Mouse (Mus musculus): ENCODE measurements around the gene Zmynd15. TPM values are rescaled to one million over a fixed set of nuclear protein-coding genes. Genes with fewer than 3 reads are reported as not detected.

The Zmynd15 gene
- polyA plus RNA-seq, 1 experiment from 2014 or later: 0.87 TPM

DNA sequence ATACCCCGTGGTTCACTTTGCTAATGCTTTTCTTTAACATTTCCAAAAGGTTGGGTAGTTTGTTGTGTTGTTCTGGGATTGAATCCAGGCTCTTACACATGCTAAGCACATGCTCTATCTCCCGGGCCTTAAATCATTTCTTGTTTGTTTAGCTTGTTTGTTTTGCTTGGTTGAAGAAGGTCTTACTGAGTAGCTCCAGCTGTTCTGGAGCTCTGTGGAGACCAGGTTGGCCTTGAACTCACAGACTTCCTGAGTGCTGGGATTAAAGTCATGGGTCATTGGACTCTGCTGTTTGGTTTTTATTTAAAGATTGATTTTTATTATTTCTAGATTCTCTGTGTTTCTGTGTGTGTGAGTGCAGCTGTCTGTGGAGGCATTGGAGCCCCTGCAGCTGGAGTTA lies 26.3 kb downstream of the Zmynd15 start:
- 37% methylated on average over 2 of the region's 2 CpGs for WGBS (ENCODE audit: insufficient replicate concordance)
- Histone ChIP-seq H3K4me1 (ENCODE audit: control insufficient read depth, low read depth, low read length) (no peaks in the 10 kb centered on the region), H3K27me3 (ENCODE audit: control insufficient read depth, insufficient read depth, low read depth, low read length) (no peaks in the 10 kb centered on the region), H3K9ac (ENCODE audit: low read depth, low read length) (no peak overlapping the region), H3K4me2 (ENCODE audit: low read depth, low read length) (no peak overlapping the region), H3K4me3 (ENCODE audit: low read depth, low read length) (no peak overlapping the region), H3K9me3 (replicated peaks; ENCODE audit: control insufficient read depth, low read length) (no peaks in the 10 kb centered on the region), H3K36me3 (ENCODE audit: control insufficient read depth, insufficient read depth) (no peaks in the 10 kb centered on the region), H3K27ac (ENCODE audit: low read length) (no peak overlapping the region)
- no peak for ATAC-seq (ENCODE audit: low read depth)

DNA sequence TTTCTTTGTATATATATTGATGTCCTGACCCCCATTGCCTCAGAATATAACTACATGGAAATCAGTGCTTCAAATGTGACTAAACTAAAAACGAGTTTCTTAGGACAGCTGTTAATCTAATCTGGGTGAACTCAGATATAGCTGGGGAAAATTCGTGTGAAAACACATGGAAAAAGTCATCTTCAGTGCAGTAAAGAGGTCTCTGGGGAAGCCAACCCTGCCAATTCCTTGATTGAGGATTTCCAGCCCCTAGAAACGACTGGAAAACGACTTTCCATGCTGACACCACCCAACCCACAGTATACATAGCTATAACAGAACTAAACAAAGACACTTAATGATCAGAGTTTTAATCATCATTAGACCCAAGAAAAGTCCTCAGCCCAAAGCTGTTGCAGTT lies 28.6 kb downstream of the Zmynd15 start:
- Histone ChIP-seq H3K27me3 (ENCODE audit: control insufficient read depth, insufficient read depth, low read depth, low read length) (no peaks in the 10 kb centered on the region), H3K4me3 (ENCODE audit: low read depth, low read length) (no peak overlapping the region), H3K4me1 (ENCODE audit: control insufficient read depth, low read depth, low read length) (no peaks in the 10 kb centered on the region), H3K9ac (ENCODE audit: low read depth, low read length) (no peak overlapping the region), H3K4me2 (ENCODE audit: low read depth, low read length) (no peak overlapping the region), H3K9me3 (replicated peaks; ENCODE audit: control insufficient read depth, low read length) (no peaks in the 10 kb centered on the region), H3K27ac (ENCODE audit: low read length) (no peak overlapping the region), H3K36me3 (ENCODE audit: control insufficient read depth, insufficient read depth) (no peaks in the 10 kb centered on the region)
- no peak for ATAC-seq (ENCODE audit: low read depth)
- 34% methylated on average over 4 of the region's 4 CpGs for WGBS (ENCODE audit: insufficient replicate concordance)

GRCm38 (mm10) chr11:70489138-70489537 lies 29.9 kb downstream of the Zmynd15 start:
- Histone ChIP-seq H3K9me3 (replicated peaks; ENCODE audit: control insufficient read depth, low read length) (no peaks in the 10 kb centered on the region), H3K9ac (ENCODE audit: low read depth, low read length) (no peak overlapping the region), H3K4me2 (ENCODE audit: low read depth, low read length) (no peak overlapping the region), H3K4me1 (ENCODE audit: control insufficient read depth, low read depth, low read length) (no peaks in the 10 kb centered on the region), H3K27ac (ENCODE audit: low read length) (no peak overlapping the region), H3K4me3 (ENCODE audit: low read depth, low read length) (no peak overlapping the region), H3K36me3 (ENCODE audit: control insufficient read depth, insufficient read depth) (no peaks in the 10 kb centered on the region), H3K27me3 (ENCODE audit: control insufficient read depth, insufficient read depth, low read depth, low read length) (no peaks in the 10 kb centered on the region)
- WGBS (ENCODE audit: insufficient replicate concordance): 56% methylated on average over 3 of the region's 3 CpGs
- ATAC-seq (ENCODE audit: low read depth): no peak

GRCm38 (mm10) chr11:70489684-70490083 lies 30.5 kb downstream of the Zmynd15 start:
- H3K9me3 ChIP-seq (replicated peaks; ENCODE audit: control insufficient read depth, low read length): no peaks in the 10 kb centered on the region
- no peak for ATAC-seq (ENCODE audit: low read depth)
- H3K36me3 ChIP-seq (ENCODE audit: control insufficient read depth, insufficient read depth): no peaks in the 10 kb centered on the region
- 23% methylated on average over 6 of the region's 6 CpGs for WGBS (ENCODE audit: insufficient replicate concordance)
- no peaks in the 10 kb centered on the region for H3K4me1 ChIP-seq (ENCODE audit: control insufficient read depth, low read depth, low read length)
- no peak overlapping the region for H3K27ac ChIP-seq (ENCODE audit: low read length)
- no peaks in the 10 kb centered on the region for H3K27me3 ChIP-seq (ENCODE audit: control insufficient read depth, insufficient read depth, low read depth, low read length)
- H3K4me3 ChIP-seq (ENCODE audit: low read depth, low read length): no peak overlapping the region
- no peak overlapping the region for H3K9ac ChIP-seq (ENCODE audit: low read depth, low read length)
- no peak overlapping the region for H3K4me2 ChIP-seq (ENCODE audit: low read depth, low read length)

DNA sequence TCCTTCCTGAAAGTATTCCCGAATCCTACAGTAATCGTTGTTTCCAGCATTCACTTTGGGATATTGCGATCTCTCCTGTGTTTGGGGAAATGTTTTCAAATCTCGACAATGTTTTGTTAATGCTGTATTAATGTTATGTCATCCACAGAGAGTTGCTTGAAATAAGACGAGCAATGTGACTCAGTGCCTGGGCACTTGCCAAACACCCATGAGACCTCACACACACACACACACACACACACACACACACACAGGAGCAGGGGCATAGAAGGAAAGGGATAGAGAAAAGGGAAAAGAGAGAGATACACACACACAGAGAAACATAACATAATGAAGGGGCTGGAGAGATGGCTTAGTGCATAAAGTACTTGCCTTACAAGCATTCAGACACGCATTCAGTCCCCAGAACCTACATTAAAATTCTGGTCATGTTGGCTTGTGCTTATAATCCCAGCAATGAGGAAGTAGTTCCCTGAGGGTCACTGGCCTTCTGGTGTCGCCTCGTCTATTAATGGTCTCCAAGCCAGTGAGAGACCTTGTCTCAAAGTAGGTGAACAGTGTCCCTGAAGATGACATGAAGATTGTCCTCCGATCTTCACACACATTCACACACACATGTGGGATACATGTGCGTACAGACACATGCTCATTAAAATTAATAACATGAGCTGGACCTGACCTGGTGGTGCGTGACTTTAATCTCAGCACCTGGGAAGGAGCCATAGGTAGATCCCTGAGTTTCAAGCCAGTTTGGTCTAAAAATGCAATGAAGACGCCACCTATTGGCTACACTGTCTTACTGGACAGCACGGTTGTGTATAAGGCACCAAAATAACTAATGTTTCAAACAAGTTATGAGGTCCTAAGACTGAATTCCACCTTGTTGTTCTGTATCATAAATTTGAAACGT lies 40.6 kb downstream of the Zmynd15 start:
- Histone ChIP-seq H3K36me3 (ENCODE audit: control insufficient read depth, insufficient read depth) (no peaks in the 10 kb centered on the region), H3K27me3 (ENCODE audit: control insufficient read depth, insufficient read depth, low read depth, low read length) (no peaks in the 10 kb centered on the region; the same call in 1 of the 2 replicates), H3K9ac (ENCODE audit: low read depth, low read length) (no peak overlapping the region), H3K9me3 (replicated peaks; ENCODE audit: control insufficient read depth, low read length) (no peaks in the 10 kb centered on the region), H3K4me1 (ENCODE audit: control insufficient read depth, low read depth, low read length) (peaks cover under 1% of the 10 kb centered on the region), H3K4me3 (ENCODE audit: low read depth, low read length) (no peak overlapping the region), H3K27ac (ENCODE audit: low read length) (no peak overlapping the region), H3K4me2 (ENCODE audit: low read depth, low read length) (no peak overlapping the region)
- ATAC-seq (ENCODE audit: low read depth): no peak
- 52% methylated on average over 14 of the region's 14 CpGs for WGBS (ENCODE audit: insufficient replicate concordance)

- 70% methylated on average over 1 of the region's 1 CpGs for WGBS (ENCODE audit: insufficient replicate concordance)
- Histone ChIP-seq H3K27me3 (ENCODE audit: control insufficient read depth, insufficient read depth, low read depth, low read length) (no peaks in the 10 kb centered on the region; the same call in 1 of the 2 replicates), H3K4me2 (ENCODE audit: low read depth, low read length) (no peak overlapping the region), H3K36me3 (ENCODE audit: control insufficient read depth, insufficient read depth) (no peaks in the 10 kb centered on the region), H3K9ac (ENCODE audit: low read depth, low read length) (no peak overlapping the region), H3K4me1 (ENCODE audit: control insufficient read depth, low read depth, low read length) (peaks cover 6% of the 10 kb centered on the region), H3K27ac (ENCODE audit: low read length) (no peak overlapping the region), H3K4me3 (ENCODE audit: low read depth, low read length) (no peak overlapping the region), H3K9me3 (replicated peaks; ENCODE audit: control insufficient read depth, low read length) (no peaks in the 10 kb centered on the region)
- ATAC-seq (ENCODE audit: low read depth): no peak
Observed at GRCm38 (mm10) chr11:70500476-70500812, 41.2 kb downstream of the Zmynd15 start.

DNA sequence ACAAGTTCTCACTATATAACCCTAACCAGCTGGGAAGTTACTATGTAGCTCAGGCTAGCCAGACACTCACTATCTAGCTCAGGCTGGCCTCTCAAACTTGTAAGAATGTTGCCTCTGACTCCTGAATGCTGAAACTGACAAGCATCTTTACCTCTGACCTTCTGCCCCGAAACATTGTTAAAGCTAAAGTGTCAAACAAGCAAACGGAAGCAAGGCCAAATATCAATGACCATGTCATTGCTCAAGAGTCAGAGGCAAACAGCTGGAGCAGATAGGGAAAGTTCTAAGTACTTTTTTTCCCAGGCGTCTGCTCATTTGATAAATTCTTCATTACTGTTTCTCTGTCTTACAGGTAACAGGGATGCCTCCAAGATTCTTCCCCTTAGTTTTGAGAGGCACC lies 42.8 kb downstream of the Zmynd15 start:
- 38% methylated on average over 3 of the region's 3 CpGs for WGBS (ENCODE audit: insufficient replicate concordance)
- ATAC-seq (ENCODE audit: low read depth): no peak
- peaks cover 6% of the 10 kb centered on the region for H3K4me1 ChIP-seq (ENCODE audit: control insufficient read depth, low read depth, low read length)

GRCm38 (mm10) chr11:70504970-70505369 lies 45.7 kb downstream of the Zmynd15 start, which contains the start of gene Tm4sf5:
Gene Tm4sf5 (plus strand): TSS chr11:70505244.
- no peak within 1 kb of the TSS for H3K4me2 ChIP-seq (ENCODE audit: low read depth, low read length)

More for the DNA sequence above, 42.8 kb downstream of the Zmynd15 start:
- H3K9me3 ChIP-seq (replicated peaks; ENCODE audit: control insufficient read depth, low read length): no peaks in the 10 kb centered on the region
- H3K4me2 ChIP-seq (ENCODE audit: low read depth, low read length): no peak overlapping the region
- H3K4me3 ChIP-seq (ENCODE audit: low read depth, low read length): no peak overlapping the region
- no peak overlapping the region for H3K27ac ChIP-seq (ENCODE audit: low read length)
- no peaks in the 10 kb centered on the region for H3K36me3 ChIP-seq (ENCODE audit: control insufficient read depth, insufficient read depth)
- no peaks in the 10 kb centered on the region; the same call in 1 of the 2 replicates for H3K27me3 ChIP-seq (ENCODE audit: control insufficient read depth, insufficient read depth, low read depth, low read length)
- no peak overlapping the region for H3K9ac ChIP-seq (ENCODE audit: low read depth, low read length)

GRCm38 (mm10) chr11:70506385-70506784 lies 47.2 kb downstream of the Zmynd15 start:
- WGBS (ENCODE audit: insufficient replicate concordance): 19% methylated on average over 4 of the region's 4 CpGs
- Histone ChIP-seq H3K4me3 (ENCODE audit: low read depth, low read length) (no peak overlapping the region), H3K4me2 (ENCODE audit: low read depth, low read length) (no peak overlapping the region), H3K36me3 (ENCODE audit: control insufficient read depth, insufficient read depth) (no peaks in the 10 kb centered on the region), H3K9ac (ENCODE audit: low read depth, low read length) (no peak overlapping the region), H3K27ac (ENCODE audit: low read length) (no peak overlapping the region), H3K27me3 (ENCODE audit: control insufficient read depth, insufficient read depth, low read depth, low read length) (peaks cover 3% of the 10 kb centered on the region; the same call in 1 of the 2 replicates), H3K9me3 (replicated peaks; ENCODE audit: control insufficient read depth, low read length) (no peaks in the 10 kb centered on the region), H3K4me1 (ENCODE audit: control insufficient read depth, low read depth, low read length) (peaks cover 8% of the 10 kb centered on the region)
- no peak for ATAC-seq (ENCODE audit: low read depth)

More at GRCm38 (mm10) chr11:70504970-70505369, 45.7 kb downstream of the Zmynd15 start, which contains the start of gene Tm4sf5:
- Histone ChIP-seq H3K9me3 (replicated peaks; ENCODE audit: control insufficient read depth, low read length) (no peaks in the 10 kb centered on the region), H3K27me3 (ENCODE audit: control insufficient read depth, insufficient read depth, low read depth, low read length) (peaks cover 3% of the 10 kb centered on the region; the same call in 1 of the 2 replicates), H3K36me3 (ENCODE audit: control insufficient read depth, insufficient read depth) (no peaks in the 10 kb centered on the region), H3K4me3 (ENCODE audit: low read depth, low read length) (no peak within 1 kb of the TSS), H3K4me1 (ENCODE audit: control insufficient read depth, low read depth, low read length) (peaks cover 6% of the 10 kb centered on the region), H3K9ac (ENCODE audit: low read depth, low read length) (no peak within 1 kb of the TSS), H3K27ac (ENCODE audit: low read length) (no peak within 1 kb of the TSS)
- 33% methylated on average over 9 of the region's 9 CpGs for WGBS (ENCODE audit: insufficient replicate concordance)
- no peak for ATAC-seq (ENCODE audit: low read depth)

All from liver, embryonic 16.5 days (tissue).